Mouse (Mus musculus): ENCODE measurements at regions not wholly inside any gene's neighbourhood (a gene's known extent, or its start where the extent isn't known, plus 50 kb on each side); places are given as distances from the start of the nearest gene placed in this dataset.

DNA sequence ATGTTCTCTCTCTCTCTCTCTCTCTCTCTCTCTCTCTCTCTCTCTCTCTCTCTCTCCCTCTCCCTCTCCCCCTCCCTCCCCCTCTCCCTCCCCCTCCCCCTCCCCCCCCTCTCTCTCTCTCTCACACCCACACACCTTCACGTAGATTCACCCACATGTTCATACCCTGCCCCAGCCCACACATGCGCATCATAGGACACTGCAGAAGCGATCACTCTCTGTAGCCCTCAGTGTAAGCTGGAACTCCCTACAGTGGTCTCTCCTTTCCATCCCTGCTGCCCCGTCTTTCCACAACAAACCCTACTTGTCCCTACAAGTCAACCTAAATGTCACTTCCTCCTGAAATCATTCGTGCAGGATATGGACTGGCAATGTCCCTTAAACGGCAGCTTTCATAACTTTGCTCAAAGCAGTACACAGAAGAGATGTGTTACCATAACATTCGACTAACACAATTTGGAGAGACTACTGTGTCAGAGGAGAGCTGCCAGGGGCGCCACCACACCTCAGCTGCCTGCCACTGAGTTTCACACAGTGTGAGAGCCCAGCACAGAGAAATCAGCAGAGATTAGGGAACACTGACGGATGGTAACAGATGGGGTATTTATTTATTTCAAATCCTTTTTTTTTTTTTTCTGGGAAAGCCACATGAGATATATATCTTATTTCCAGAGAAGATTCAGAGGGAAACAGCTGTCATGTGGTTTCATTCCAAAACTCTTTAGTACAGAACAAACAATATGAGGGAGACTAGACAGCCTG lies 103.6 kb upstream of the Tyw5 start:
- TF ChIP-seq CTCF (IDR thresholded peaks at IDR 0.05): no peak
- TF ChIP-seq EP300 (IDR thresholded peaks at IDR 0.05): no peak
